Mouse (Mus musculus): Measurements from ENCODE around the gene Pradc1. TPM values are rescaled to one million over a fixed set of nuclear protein-coding genes. Genes with fewer than 3 reads are reported as not detected.
A peak's percentile ranks its signal among the peaks of the same experiment; 100 is the strongest.

The Pradc1 gene
- total and polyA plus RNA-seq, 2 experiments from 2014 or later = 21.1 to 31.5 TPM

- ATAC-seq = peak; percentile 39; the same call in 1 of the 2 replicates
- H3K9me3 ChIP-seq (ENCODE audit: low read length) = no peaks in the 10 kb centered on the region
Measured at GRCm38 (mm10) chr6:85477366-85477917, 25.7 kb upstream of the Pradc1 start.

DNA sequence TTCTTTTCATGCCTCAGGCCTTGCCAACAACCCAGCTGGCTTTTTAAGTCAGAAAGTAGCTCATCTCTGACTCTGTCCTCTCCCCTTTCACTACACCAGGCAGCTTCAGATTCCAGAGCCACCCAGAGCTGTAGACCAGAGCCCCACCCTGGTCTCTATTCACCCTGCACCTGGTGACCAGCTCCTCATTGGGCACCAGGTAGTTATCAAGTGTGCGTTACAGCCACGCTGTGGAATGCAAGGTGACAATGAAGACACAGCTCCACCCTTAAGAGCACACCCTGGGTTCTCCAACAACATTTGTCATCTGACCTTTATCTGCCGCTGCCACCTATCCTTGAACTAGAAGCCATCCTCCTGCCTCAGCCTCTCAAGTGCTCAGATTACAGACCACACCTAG, 23.8 kb upstream of the Pradc1 start:
- no peaks in the 10 kb centered on the region for H3K9me3 ChIP-seq (ENCODE audit: low read length)
- ATAC-seq (no peak), DNase-seq (ENCODE audit: low spot score) (no peak)
- WGBS = 93% methylated on average over 3 of the region's 3 CpGs
- no peaks in the 10 kb centered on the region for H3K27me3 ChIP-seq (ENCODE audit: insufficient read depth, low read length)
- no peak for TF ChIP-seq CTCF (IDR thresholded peaks at IDR 0.05; ENCODE audit: low read depth)
- peaks cover 14% of the 10 kb centered on the region; the same call in 1 of the 2 replicates for H3K36me3 ChIP-seq (ENCODE audit: insufficient read depth, low read length)
- no peaks in the 10 kb centered on the region for H3K4me1 ChIP-seq (ENCODE audit: insufficient read depth, low read length)
- H3K27ac ChIP-seq = no peak overlapping the region
- H3K4me3 ChIP-seq (ENCODE audit: low read length) = no peak overlapping the region
- no peak overlapping the region for H3K9ac ChIP-seq (replicated peaks; ENCODE audit: low read length)
- H3K4me2 ChIP-seq (ENCODE audit: low read depth, low read length) = no peak overlapping the region

More at GRCm38 (mm10) chr6:85477366-85477917, 25.7 kb upstream of the Pradc1 start:
- H3K4me3 ChIP-seq (ENCODE audit: low read length) = no peak overlapping the region
- no peak overlapping the region for H3K4me2 ChIP-seq (ENCODE audit: low read depth, low read length)
- H3K9ac ChIP-seq (replicated peaks; ENCODE audit: low read length) = no peak overlapping the region
- no peaks in the 10 kb centered on the region for H3K4me1 ChIP-seq (ENCODE audit: insufficient read depth, low read length)
- TF ChIP-seq CTCF (IDR thresholded peaks at IDR 0.05; ENCODE audit: low read depth) = peak; percentile 76
- peaks cover 14% of the 10 kb centered on the region; the same call in 1 of the 2 replicates for H3K36me3 ChIP-seq (ENCODE audit: insufficient read depth, low read length)
- DNase-seq (ENCODE audit: low spot score) = peak; percentile 41
- WGBS = 53% methylated on average over 10 of the region's 10 CpGs
- H3K27ac ChIP-seq = no peak overlapping the region
- no peaks in the 10 kb centered on the region for H3K27me3 ChIP-seq (ENCODE audit: insufficient read depth, low read length)

DNA sequence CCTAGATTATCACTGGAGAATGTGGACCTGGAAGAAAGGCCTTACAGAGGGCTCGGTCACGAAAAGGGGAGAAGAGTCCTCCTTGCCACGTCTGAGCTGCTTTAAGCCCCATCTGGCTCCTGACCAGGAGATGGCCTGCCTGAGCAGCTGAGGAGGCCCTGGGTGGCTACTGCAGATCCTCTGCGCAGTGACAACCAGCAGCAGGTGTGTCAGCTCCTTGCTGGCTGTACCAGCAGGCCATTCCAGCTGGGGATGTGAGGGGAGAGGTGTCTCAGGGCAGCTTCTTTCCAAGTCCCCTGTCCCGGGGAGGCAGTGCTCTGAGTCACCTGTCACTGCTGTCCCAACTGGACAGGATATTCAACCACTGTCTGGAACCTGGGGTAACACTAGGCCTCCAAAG, 20.8 kb upstream of the Pradc1 start:
- Histone ChIP-seq H3K9ac (replicated peaks; ENCODE audit: low read length) (no peak overlapping the region), H3K4me1 (ENCODE audit: insufficient read depth, low read length) (no peaks in the 10 kb centered on the region), H3K27me3 (ENCODE audit: insufficient read depth, low read length) (no peaks in the 10 kb centered on the region), H3K4me2 (ENCODE audit: low read depth, low read length) (no peak overlapping the region), H3K36me3 (ENCODE audit: insufficient read depth, low read length) (peaks cover 31% of the 10 kb centered on the region), H3K27ac (no peak overlapping the region), H3K4me3 (ENCODE audit: low read length) (no peak overlapping the region), H3K9me3 (ENCODE audit: low read length) (no peaks in the 10 kb centered on the region)
- TF ChIP-seq CTCF (IDR thresholded peaks at IDR 0.05; ENCODE audit: low read depth) = peak; percentile 11; the same call in 1 of the 2 replicates
- WGBS = 50% methylated on average over 5 of the region's 5 CpGs
- DNase-seq (ENCODE audit: low spot score) (no peak), ATAC-seq (no peak)

- Histone ChIP-seq H3K9ac (replicated peaks; ENCODE audit: low read length) (no peak overlapping the region), H3K4me1 (ENCODE audit: insufficient read depth, low read length) (no peaks in the 10 kb centered on the region), H3K36me3 (ENCODE audit: insufficient read depth, low read length) (peaks cover 37% of the 10 kb centered on the region), H3K9me3 (ENCODE audit: low read length) (no peaks in the 10 kb centered on the region), H3K4me2 (ENCODE audit: low read depth, low read length) (no peak overlapping the region), H3K27ac (no peak overlapping the region), H3K27me3 (ENCODE audit: insufficient read depth, low read length) (no peaks in the 10 kb centered on the region), H3K4me3 (ENCODE audit: low read length) (no peak overlapping the region)
- DNase-seq (ENCODE audit: low spot score) (peak; percentile 38), ATAC-seq (no peak)
- no peak for TF ChIP-seq CTCF (IDR thresholded peaks at IDR 0.05; ENCODE audit: low read depth)
- 51% methylated on average over 8 of the region's 8 CpGs for WGBS
Measured at GRCm38 (mm10) chr6:85471962-85472361, 20.2 kb upstream of the Pradc1 start.

- TF ChIP-seq CTCF (IDR thresholded peaks at IDR 0.05; ENCODE audit: low read depth) = no peak
- Histone ChIP-seq H3K9ac (replicated peaks; ENCODE audit: low read length) (no peak overlapping the region), H3K36me3 (ENCODE audit: insufficient read depth, low read length) (peaks cover 55% of the 10 kb centered on the region), H3K4me2 (ENCODE audit: low read depth, low read length) (no peak overlapping the region), H3K27ac (no peak overlapping the region), H3K27me3 (ENCODE audit: insufficient read depth, low read length) (no peaks in the 10 kb centered on the region), H3K4me1 (ENCODE audit: insufficient read depth, low read length) (no peaks in the 10 kb centered on the region), H3K9me3 (ENCODE audit: low read length) (no peaks in the 10 kb centered on the region), H3K4me3 (ENCODE audit: low read length) (no peak overlapping the region)
- no peak for DNase-seq (ENCODE audit: low spot score)
- WGBS = 74% methylated on average over 5 of the region's 5 CpGs
- no peak for ATAC-seq
Measured at GRCm38 (mm10) chr6:85469660-85470430, 18.1 kb upstream of the Pradc1 start.

- no peak overlapping the region for H3K4me2 ChIP-seq (ENCODE audit: low read depth, low read length)
- DNase-seq (ENCODE audit: low spot score) = peak; percentile 70
- H3K27ac ChIP-seq = no peak overlapping the region
- no peaks in the 10 kb centered on the region for H3K27me3 ChIP-seq (ENCODE audit: insufficient read depth, low read length)
- TF ChIP-seq CTCF (IDR thresholded peaks at IDR 0.05; ENCODE audit: low read depth) = peak; percentile 69
- no peak overlapping the region for H3K4me3 ChIP-seq (ENCODE audit: low read length)
- H3K9ac ChIP-seq (replicated peaks; ENCODE audit: low read length) = no peak overlapping the region
- H3K36me3 ChIP-seq (ENCODE audit: insufficient read depth, low read length) = peaks cover 87% of the 10 kb centered on the region
- H3K9me3 ChIP-seq (ENCODE audit: low read length) = no peaks in the 10 kb centered on the region
- ATAC-seq = no peak
- no peaks in the 10 kb centered on the region for H3K4me1 ChIP-seq (ENCODE audit: insufficient read depth, low read length)
Measured at GRCm38 (mm10) chr6:85465381-85465780, 13.6 kb upstream of the Pradc1 start.

DNA sequence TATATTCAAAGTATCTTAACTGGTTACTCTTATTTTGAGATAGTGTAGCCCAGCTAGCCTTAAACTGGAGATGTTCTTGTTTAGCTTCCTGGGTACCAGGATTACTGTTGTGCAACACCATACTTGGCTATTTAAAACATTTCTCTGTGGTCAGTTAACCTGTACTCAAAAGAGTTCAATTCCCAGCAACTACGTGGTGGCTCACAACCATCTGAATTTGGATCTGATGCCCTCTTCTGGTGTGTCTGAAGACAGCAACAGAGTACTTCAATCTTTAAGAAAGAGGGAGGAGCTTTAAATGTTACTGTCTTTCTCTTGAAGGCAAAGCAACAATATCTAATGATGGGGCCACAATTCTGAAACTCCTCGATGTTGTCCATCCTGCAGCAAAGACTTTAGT, 7.9 kb upstream of the Pradc1 start:
- Histone ChIP-seq H3K27me3 (ENCODE audit: insufficient read depth, low read length) (no peaks in the 10 kb centered on the region), H3K4me1 (ENCODE audit: insufficient read depth, low read length) (0 out of 2 replicates have a peak, but pooled peaks cover 5% of the 10 kb centered on the region), H3K36me3 (ENCODE audit: insufficient read depth, low read length) (peaks cover 46% of the 10 kb centered on the region), H3K27ac (no peak overlapping the region), H3K4me2 (ENCODE audit: low read depth, low read length) (no peak overlapping the region), H3K4me3 (ENCODE audit: low read length) (no peak overlapping the region), H3K9me3 (ENCODE audit: low read length) (no peaks in the 10 kb centered on the region), H3K9ac (replicated peaks; ENCODE audit: low read length) (no peak overlapping the region)
- TF ChIP-seq CTCF (IDR thresholded peaks at IDR 0.05; ENCODE audit: low read depth) = 0 out of 2 replicates have a peak, but pooled peaks have one; percentile 16
- WGBS = 87% methylated on average over 2 of the region's 2 CpGs
- ATAC-seq = no peak
- no peak for DNase-seq (ENCODE audit: low spot score)
